Mouse (Mus musculus): Measurements from ENCODE around the gene Mfsd14a.

Gene Mfsd14a

GRCm38 (mm10) chr3:116650698-116651097 is 11.8 kb downstream of the Mfsd14a start:
- DNase-seq, result peak; percentile 29

- no peak for DNase-seq
Measured at GRCm38 (mm10) chr3:116648805-116649204, 13.7 kb downstream of the Mfsd14a start.

- no peak for DNase-seq
Measured at GRCm38 (mm10) chr3:116646387-116646786, 16.1 kb downstream of the Mfsd14a start.

GRCm38 (mm10) chr3:116642373-116642772 is 20.1 kb downstream of the Mfsd14a start:
- no peak for DNase-seq

GRCm38 (mm10) chr3:116641811-116642371 is 20.6 kb downstream of the Mfsd14a start:
- no peak for DNase-seq

GRCm38 (mm10) chr3:116640024-116640423 is 22.5 kb downstream of the Mfsd14a start:
- no peak for DNase-seq

GRCm38 (mm10) chr3:116638572-116638971 is 23.9 kb downstream of the Mfsd14a start:
- no peak for DNase-seq

GRCm38 (mm10) chr3:116637693-116638476 is 24.6 kb downstream of the Mfsd14a start:
- no peak for DNase-seq

- no peak for DNase-seq
Measured at GRCm38 (mm10) chr3:116635799-116636198, 26.7 kb downstream of the Mfsd14a start.

GRCm38 (mm10) chr3:116634853-116635252 is 27.6 kb downstream of the Mfsd14a start:
- DNase-seq, result no peak

GRCm38 (mm10) chr3:116634091-116634490 is 28.4 kb downstream of the Mfsd14a start:
- DNase-seq, result no peak

GRCm38 (mm10) chr3:116632971-116633370 is 29.5 kb downstream of the Mfsd14a start:
- DNase-seq, result no peak

- DNase-seq, result no peak
Measured at GRCm38 (mm10) chr3:116631459-116631858, 31.0 kb downstream of the Mfsd14a start.

GRCm38 (mm10) chr3:116622641-116623040 is 39.8 kb downstream of the Mfsd14a start:
- DNase-seq, result no peak

- DNase-seq, result peak; percentile 8
Measured at GRCm38 (mm10) chr3:116620636-116621370, 41.7 kb downstream of the Mfsd14a start.

GRCm38 (mm10) chr3:116618855-116619254 is 43.6 kb downstream of the Mfsd14a start:
- no peak for DNase-seq

GRCm38 (mm10) chr3:116615318-116616068 is 47.0 kb downstream of the Mfsd14a start:
- no peak for DNase-seq

- peak; percentile 34 for DNase-seq
Measured at GRCm38 (mm10) chr3:116614295-116614892, 48.1 kb downstream of the Mfsd14a start, which contains the start of gene Trmt13. Trmt13 (minus strand) TSS chr3:116614587.

GRCm38 (mm10) chr3:116604570-116604969 is 57.9 kb downstream of the Mfsd14a start:
- DNase-seq, result no peak

- DNase-seq, result no peak
Measured at GRCm38 (mm10) chr3:116601781-116602180, 60.7 kb downstream of the Mfsd14a start.

- no peak for DNase-seq
Measured at GRCm38 (mm10) chr3:116601005-116601404, 61.5 kb downstream of the Mfsd14a start.

GRCm38 (mm10) chr3:116599705-116600104 is 62.8 kb downstream of the Mfsd14a start:
- no peak for DNase-seq

GRCm38 (mm10) chr3:116595603-116595991 is 66.9 kb downstream of the Mfsd14a start:
- DNase-seq, result no peak
